Mouse (Mus musculus) forebrain, embryonic 13.5 days (tissue): ENCODE measurements around the gene Ranbp2. TPM values are rescaled to one million over a fixed set of nuclear protein-coding genes. Genes with fewer than 3 reads are reported as not detected.

Experiments
- ATAC-seq: fragments of 200-750 bp; cut with Nextera tagmentation; 2 replicates; pipeline ENCODE4 v1.8.0; 2017
- H3K27ac ChIP-seq: fragments of 300-500 bp; sonication (generic); 2 replicates; pipeline ENCODE4 v1.5.1; 2015; ENCODE audit warnings: inconsistent platforms, mild to moderate bottlenecking, moderate library complexity
- H3K27me3 ChIP-seq: fragments of 300-500 bp; sonication (generic); 2 replicates; pipeline ENCODE4 v1.6.1; 2015; ENCODE audit warnings: mild to moderate bottlenecking, inconsistent platforms
- H3K36me3 ChIP-seq: fragments of 300-500 bp; sonication (generic); 2 replicates; pipeline ENCODE4 v1.6.1; 2015; ENCODE audit warnings: mild to moderate bottlenecking, inconsistent platforms; ENCODE audit not compliant: poor library complexity, severe bottlenecking
- H3K4me1 ChIP-seq: fragments of 300-500 bp; sonication (generic); 2 replicates; pipeline ENCODE4 v1.6.1; 2015; ENCODE audit warnings: inconsistent platforms
- H3K4me2 ChIP-seq: fragments of 300-500 bp; sonication (generic); 2 replicates; pipeline ENCODE4 v1.6.1; 2015; ENCODE audit warnings: inconsistent platforms, mild to moderate bottlenecking, moderate library complexity
- H3K4me3 ChIP-seq: fragments of 300-500 bp; sonication (generic); 2 replicates; pipeline ENCODE4 v1.5.1; 2015; ENCODE audit warnings: mild to moderate bottlenecking, inconsistent platforms
- H3K9ac ChIP-seq: fragments of 300-500 bp; sonication (generic); 2 replicates; pipeline ENCODE4 v1.6.1; 2015; ENCODE audit warnings: mild to moderate bottlenecking, inconsistent platforms
- H3K9me3 ChIP-seq: fragments of 300-500 bp; sonication (generic); replicated peaks from 2 replicates; pipeline ENCODE4 v1.6.1; 2016; ENCODE audit warnings: inconsistent platforms
- WGBS: fragments of 180-500 bp; shearing (Covaris S2); methylation state at CpG from one replicate; pipeline ENCODE4 v1.1.7; 2015; 5-methylcytosine and 5-hydroxymethylcytosine counted together
- polyA plus RNA-seq: library from polyadenylated mRNA; unstranded; fragments of >200 nt; fragmentation: Nextera tagmentation; extraction: Ambion mirVana; gene quantifications from 2 replicates; pipeline ENCODE4 v1.2.1, GENCODE M21; 2015

The Ranbp2 gene
- polyA plus RNA-seq, 1 experiment from 2014 or later: 20.2 TPM

- Histone ChIP-seq H3K9me3 (no peaks in the 10 kb centered on the region), H3K27ac (peak overlapping the region; percentile 95), H3K4me3 (peak overlapping the region; percentile 82), H3K9ac (peak overlapping the region; percentile 91), H3K27me3 (no peaks in the 10 kb centered on the region), H3K4me1 (peaks cover 12% of the 10 kb centered on the region), H3K4me2 (peak overlapping the region; percentile 75), H3K36me3 (no peaks in the 10 kb centered on the region)
- WGBS: under 1% methylated on average over 32 of the region's 32 CpGs
- no peak for ATAC-seq
These were observed 611 bp downstream of the Ranbp2 start for GRCm38 (mm10) chr10:58447280-58447781.

GRCm38 (mm10) chr10:58451575-58451974, 4.9 kb downstream of the Ranbp2 start:
- Histone ChIP-seq H3K27ac (no peak overlapping the region), H3K4me3 (no peak overlapping the region), H3K27me3 (no peaks in the 10 kb centered on the region), H3K36me3 (peaks cover 28% of the 10 kb centered on the region), H3K4me1 (peaks cover 6% of the 10 kb centered on the region), H3K9ac (no peak overlapping the region), H3K4me2 (no peak overlapping the region), H3K9me3 (no peaks in the 10 kb centered on the region)
- no peak for ATAC-seq

GRCm38 (mm10) chr10:58452185-58452584, 5.5 kb downstream of the Ranbp2 start:
- WGBS: 86% methylated on average over 1 of the region's 1 CpGs
- Histone ChIP-seq H3K9me3 (no peaks in the 10 kb centered on the region), H3K4me2 (no peak overlapping the region), H3K4me3 (no peak overlapping the region), H3K9ac (no peak overlapping the region), H3K36me3 (peaks cover 28% of the 10 kb centered on the region), H3K27me3 (no peaks in the 10 kb centered on the region), H3K4me1 (peaks cover 6% of the 10 kb centered on the region), H3K27ac (no peak overlapping the region)
- ATAC-seq: no peak

- no peak overlapping the region for H3K27ac ChIP-seq
- no peak overlapping the region for H3K4me3 ChIP-seq
- 89% methylated on average over 1 of the region's 1 CpGs for WGBS
- H3K27me3 ChIP-seq: no peaks in the 10 kb centered on the region
- no peak for ATAC-seq
- no peaks in the 10 kb centered on the region for H3K9me3 ChIP-seq
- no peaks in the 10 kb centered on the region for H3K4me1 ChIP-seq
- no peak overlapping the region for H3K9ac ChIP-seq
- H3K4me2 ChIP-seq: no peak overlapping the region
- H3K36me3 ChIP-seq: peaks cover 55% of the 10 kb centered on the region
These were observed 13.2 kb downstream of the Ranbp2 start for GRCm38 (mm10) chr10:58459896-58460295.

- Histone ChIP-seq H3K27me3 (no peaks in the 10 kb centered on the region), H3K36me3 (peaks cover 57% of the 10 kb centered on the region), H3K4me1 (no peaks in the 10 kb centered on the region), H3K4me3 (no peak overlapping the region), H3K9ac (no peak overlapping the region), H3K4me2 (no peak overlapping the region), H3K9me3 (no peaks in the 10 kb centered on the region), H3K27ac (peak overlapping the region; percentile 36; the same call in 1 of the 2 replicates)
- 83% methylated on average over 5 of the region's 5 CpGs for WGBS
- peak; percentile 55 for ATAC-seq
These were observed 30.5 kb downstream of the Ranbp2 start for GRCm38 (mm10) chr10:58477086-58477755.

GRCm38 (mm10) chr10:58478071-58478578, 31.4 kb downstream of the Ranbp2 start:
- Histone ChIP-seq H3K4me3 (no peak overlapping the region), H3K27me3 (no peaks in the 10 kb centered on the region), H3K9me3 (no peaks in the 10 kb centered on the region), H3K4me1 (no peaks in the 10 kb centered on the region), H3K36me3 (peaks cover 56% of the 10 kb centered on the region), H3K27ac (peak overlapping the region; percentile 36; the same call in 1 of the 2 replicates), H3K4me2 (no peak overlapping the region), H3K9ac (no peak overlapping the region)
- ATAC-seq: no peak
- 96% methylated on average over 2 of the region's 2 CpGs for WGBS

- no peak for ATAC-seq
- H3K4me3 ChIP-seq: no peak overlapping the region
- H3K9ac ChIP-seq: no peak overlapping the region
- H3K36me3 ChIP-seq: peaks cover 69% of the 10 kb centered on the region
- H3K27ac ChIP-seq: no peak overlapping the region
- H3K27me3 ChIP-seq: no peaks in the 10 kb centered on the region
- no peaks in the 10 kb centered on the region for H3K9me3 ChIP-seq
- H3K4me2 ChIP-seq: no peak overlapping the region
- no peaks in the 10 kb centered on the region for H3K4me1 ChIP-seq
- 96% methylated on average over 4 of the region's 4 CpGs for whole genome bisulfite sequencing
These were observed 33.3 kb downstream of the Ranbp2 start for GRCm38 (mm10) chr10:58479954-58480490.

GRCm38 (mm10) chr10:58491031-58491430, 44.3 kb downstream of the Ranbp2 start:
- 92% methylated on average over 5 of the region's 5 CpGs for WGBS
- no peak overlapping the region for H3K4me3 ChIP-seq
- H3K27me3 ChIP-seq: no peaks in the 10 kb centered on the region
- peaks cover 55% of the 10 kb centered on the region for H3K36me3 ChIP-seq
- H3K27ac ChIP-seq: no peak overlapping the region
- no peaks in the 10 kb centered on the region for H3K4me1 ChIP-seq
- no peak overlapping the region for H3K4me2 ChIP-seq
- no peak for ATAC-seq
- H3K9ac ChIP-seq: no peak overlapping the region
- H3K9me3 ChIP-seq: no peaks in the 10 kb centered on the region

GRCm38 (mm10) chr10:58495637-58496036, 48.9 kb downstream of the Ranbp2 start:
- H3K4me2 ChIP-seq: no peak overlapping the region
- H3K36me3 ChIP-seq: peaks cover 40% of the 10 kb centered on the region
- no peak overlapping the region for H3K9ac ChIP-seq
- H3K4me1 ChIP-seq: peaks cover 17% of the 10 kb centered on the region
- no peak overlapping the region for H3K27ac ChIP-seq
- H3K4me3 ChIP-seq: no peak overlapping the region
- no peaks in the 10 kb centered on the region for H3K27me3 ChIP-seq
- WGBS: 83% methylated on average over 2 of the region's 2 CpGs
- H3K9me3 ChIP-seq: no peaks in the 10 kb centered on the region
- no peak for ATAC-seq

- H3K4me2 ChIP-seq: peak overlapping the region; percentile 67
- H3K9me3 ChIP-seq: no peaks in the 10 kb centered on the region
- no peak overlapping the region for H3K9ac ChIP-seq
- H3K27ac ChIP-seq: 0 out of 2 replicates have a peak overlapping the region, but pooled peaks have one; percentile 75
- no peaks in the 10 kb centered on the region for H3K27me3 ChIP-seq
- H3K4me1 ChIP-seq: peaks cover 17% of the 10 kb centered on the region
- H3K4me3 ChIP-seq: no peak overlapping the region
- H3K36me3 ChIP-seq: peaks cover 30% of the 10 kb centered on the region
- no peak for ATAC-seq
These were observed 50.0 kb downstream of the Ranbp2 start for GRCm38 (mm10) chr10:58496732-58497131.

GRCm38 (mm10) chr10:58497320-58498284, 50.9 kb downstream of the Ranbp2 start, which contains the start of gene Ccdc138:
Ccdc138 (plus strand) TSS chr10:58497948.
- Histone ChIP-seq H3K27ac (peak within 1 kb of the TSS; percentile 75), H3K36me3 (peaks cover 22% of the 10 kb centered on the region), H3K9me3 (no peaks in the 10 kb centered on the region), H3K4me1 (peaks cover 17% of the 10 kb centered on the region), H3K9ac (peak within 1 kb of the TSS; percentile 67), H3K4me2 (peak within 1 kb of the TSS; percentile 67), H3K27me3 (no peaks in the 10 kb centered on the region), H3K4me3 (peak within 1 kb of the TSS; percentile 72)
- 1% methylated on average over 50 of the region's 50 CpGs for WGBS
- ATAC-seq: peak; percentile 100
